Mouse (Mus musculus): ENCODE measurements at regions not wholly inside any gene's neighbourhood (a gene's known extent, or its start where the extent isn't known, plus 50 kb on each side); places are given as distances from the start of the nearest gene placed in this dataset.

- dilution Hi-C loops (cut with MboI; ENCODE audit: extremely low pct_ligation_motif_present, extremely low pct_unique_long_range_greater_than_20kb, low sequenced_read_pairs), result no loop called here
- DNase-seq (ENCODE audit: extremely low read depth), result no peak
- H3K27me3 ChIP-seq (replicated peaks), result no peaks in the 10 kb centered on the region
Measured at GRCm38 (mm10) chr12:27104925-27105571, 237.3 kb downstream of the Sox11 start.

GRCm38 (mm10) chr12:27102996-27103395 lies 239.4 kb downstream of the Sox11 start:
- no peaks in the 10 kb centered on the region for H3K27me3 ChIP-seq (replicated peaks)
- no peak overlapping the region for H3K4me3 ChIP-seq (replicated peaks in 1 of 3; ENCODE audit: low read depth in 2 of 3, low read length in 2 of 3, poor library complexity in 1 of 3)
- no peaks in the 10 kb centered on the region for H3K79me2 ChIP-seq (replicated peaks; ENCODE audit: control insufficient read depth, extremely low read depth, insufficient read depth, poor library complexity, severe bottlenecking)
- H3K4me1 ChIP-seq (ENCODE audit: control insufficient read depth in 1 of 2, insufficient read depth in 2 of 2), result no peaks in the 10 kb centered on the region
- dilution Hi-C loops (cut with MboI; ENCODE audit: extremely low pct_ligation_motif_present, extremely low pct_unique_long_range_greater_than_20kb, low sequenced_read_pairs), result no loop called here
- no peaks in the 10 kb centered on the region for H3K36me3 ChIP-seq (replicated peaks in 1 of 2; ENCODE audit: control insufficient read depth in 1 of 2, insufficient read depth in 1 of 2, low read length in 1 of 2)
- H3K4me2 ChIP-seq (ENCODE audit: insufficient read depth, low read depth, poor library complexity, severe bottlenecking), result no peak overlapping the region
- no peak overlapping the region for H3K9ac ChIP-seq (ENCODE audit: insufficient read depth, low read depth)
- H3K9me3 ChIP-seq (replicated peaks; ENCODE audit: low read length), result peaks cover 60% of the 10 kb centered on the region
- TF ChIP-seq IRF4 (IDR thresholded peaks at IDR 0.05; ENCODE audit: low read depth, low read length) (no peak), MAFK (IDR thresholded peaks at IDR 0.05; ENCODE audit: insufficient replicate concordance, low read length) (no peak), SMC3 (IDR thresholded peaks at IDR 0.05; ENCODE audit: low read depth, low read length) (no peak), MAZ (IDR thresholded peaks at IDR 0.05; ENCODE audit: low read depth, low read length) (no peak), BHLHE40 (IDR thresholded peaks at IDR 0.05; ENCODE audit: low read depth, low read length) (no peak), ZMIZ1 (IDR thresholded peaks at IDR 0.05; ENCODE audit: low read depth, low read length) (no peak), GABPA (IDR thresholded peaks at IDR 0.05; ENCODE audit: insufficient replicate concordance, low read depth, low read length) (no peak), MEF2A (IDR thresholded peaks at IDR 0.05; ENCODE audit: borderline replicate concordance, low read depth, low read length) (no peak), POLR2A (IDR thresholded peaks at IDR 0.05; ENCODE audit: low read depth, low read length) (no peak), PAX5 (IDR thresholded peaks at IDR 0.05; ENCODE audit: low read length) (no peak), TBP (conservative IDR thresholded peaks at IDR 0.05; ENCODE audit: low read depth, low read length) (no peak), NRF1 (IDR thresholded peaks at IDR 0.05; ENCODE audit: low read depth, low read length) (no peak), CTCF (conservative IDR thresholded peaks at IDR 0.05 in 1 of 2, IDR thresholded peaks at IDR 0.05 in 1 of 2; ENCODE audit: low read depth in 2 of 2, low read length in 2 of 2) (no peak), NELFE (IDR thresholded peaks at IDR 0.05; ENCODE audit: low read depth, low read length) (no peak), ZKSCAN1 (IDR thresholded peaks at IDR 0.05; ENCODE audit: borderline replicate concordance, low read depth, low read length) (no peak), POLR2AphosphoS2 (IDR thresholded peaks at IDR 0.05; ENCODE audit: low read depth, low read length) (no peak), MYC (IDR thresholded peaks at IDR 0.05; ENCODE audit: low read depth, low read length) (no peak), ZNF384 (IDR thresholded peaks at IDR 0.05; ENCODE audit: low read depth, low read length) (no peak), ELF1 (IDR thresholded peaks at IDR 0.05; ENCODE audit: low read depth, low read length) (no peak)
- no peak overlapping the region for H3K27ac ChIP-seq (ENCODE audit: insufficient read depth, low read depth)
- in situ Hi-C loops (cut with MboI; ENCODE audit: low pct_ligation_motif_present, low pct_unique_long_range_greater_than_20kb, low sequenced_read_pairs), result no loop called here
- DNase-seq (ENCODE audit: extremely low read depth), result no peak

More at GRCm38 (mm10) chr12:27104925-27105571, 237.3 kb downstream of the Sox11 start:
- no peaks in the 10 kb centered on the region for H3K4me1 ChIP-seq (ENCODE audit: control insufficient read depth in 1 of 2, insufficient read depth in 2 of 2)
- H3K4me3 ChIP-seq (replicated peaks in 1 of 3; ENCODE audit: low read depth in 2 of 3, low read length in 2 of 3, poor library complexity in 1 of 3), result no peak overlapping the region
- H3K79me2 ChIP-seq (replicated peaks; ENCODE audit: control insufficient read depth, extremely low read depth, insufficient read depth, poor library complexity, severe bottlenecking), result no peaks in the 10 kb centered on the region
- in situ Hi-C loops (cut with MboI; ENCODE audit: low pct_ligation_motif_present, low pct_unique_long_range_greater_than_20kb, low sequenced_read_pairs), result no loop called here
- no peak overlapping the region for H3K4me2 ChIP-seq (ENCODE audit: insufficient read depth, low read depth, poor library complexity, severe bottlenecking)
- H3K9me3 ChIP-seq (replicated peaks; ENCODE audit: low read length), result peaks cover 66% of the 10 kb centered on the region
- no peak for TF ChIP-seq TCF12 (IDR thresholded peaks at IDR 0.05; ENCODE audit: low read depth, low read length)
- no peak for TF ChIP-seq HCFC1 (IDR thresholded peaks at IDR 0.05; ENCODE audit: low read depth, low read length)
- TF ChIP-seq BHLHE40 (IDR thresholded peaks at IDR 0.05; ENCODE audit: low read depth, low read length), result no peak
- no peak for TF ChIP-seq CTCF (conservative IDR thresholded peaks at IDR 0.05 in 1 of 2, IDR thresholded peaks at IDR 0.05 in 1 of 2; ENCODE audit: low read depth in 2 of 2, low read length in 2 of 2)
- TF ChIP-seq JUN (IDR thresholded peaks at IDR 0.05; ENCODE audit: insufficient read depth, low read depth, low read length), result no peak
- TF ChIP-seq GABPA (IDR thresholded peaks at IDR 0.05; ENCODE audit: insufficient replicate concordance, low read depth, low read length), result no peak
- no peak for TF ChIP-seq ZNF384 (IDR thresholded peaks at IDR 0.05; ENCODE audit: low read depth, low read length)
- no peak for TF ChIP-seq MYC (IDR thresholded peaks at IDR 0.05; ENCODE audit: low read depth, low read length)
- no peak for TF ChIP-seq KAT2A (IDR thresholded peaks at IDR 0.05; ENCODE audit: insufficient replicate concordance, low read length)
- no peak for TF ChIP-seq NRF1 (IDR thresholded peaks at IDR 0.05; ENCODE audit: low read depth, low read length)
- TF ChIP-seq RCOR1 (conservative IDR thresholded peaks at IDR 0.05; ENCODE audit: low read depth, low read length), result no peak
- no peak for TF ChIP-seq MXI1 (IDR thresholded peaks at IDR 0.05; ENCODE audit: low read depth, low read length)
- no peak for TF ChIP-seq MEF2A (IDR thresholded peaks at IDR 0.05; ENCODE audit: borderline replicate concordance, low read depth, low read length)
- no peak for TF ChIP-seq POLR2A (IDR thresholded peaks at IDR 0.05; ENCODE audit: low read depth, low read length)
- no peak overlapping the region for H3K27ac ChIP-seq (ENCODE audit: insufficient read depth, low read depth)
- H3K9ac ChIP-seq (ENCODE audit: insufficient read depth, low read depth), result no peak overlapping the region
- H3K36me3 ChIP-seq (replicated peaks in 1 of 2; ENCODE audit: control insufficient read depth in 1 of 2, insufficient read depth in 1 of 2, low read length in 1 of 2), result no peaks in the 10 kb centered on the region
